Mouse (Mus musculus): ENCODE results near the gene Lyrm7.

Lyrm7 gene

DNA sequence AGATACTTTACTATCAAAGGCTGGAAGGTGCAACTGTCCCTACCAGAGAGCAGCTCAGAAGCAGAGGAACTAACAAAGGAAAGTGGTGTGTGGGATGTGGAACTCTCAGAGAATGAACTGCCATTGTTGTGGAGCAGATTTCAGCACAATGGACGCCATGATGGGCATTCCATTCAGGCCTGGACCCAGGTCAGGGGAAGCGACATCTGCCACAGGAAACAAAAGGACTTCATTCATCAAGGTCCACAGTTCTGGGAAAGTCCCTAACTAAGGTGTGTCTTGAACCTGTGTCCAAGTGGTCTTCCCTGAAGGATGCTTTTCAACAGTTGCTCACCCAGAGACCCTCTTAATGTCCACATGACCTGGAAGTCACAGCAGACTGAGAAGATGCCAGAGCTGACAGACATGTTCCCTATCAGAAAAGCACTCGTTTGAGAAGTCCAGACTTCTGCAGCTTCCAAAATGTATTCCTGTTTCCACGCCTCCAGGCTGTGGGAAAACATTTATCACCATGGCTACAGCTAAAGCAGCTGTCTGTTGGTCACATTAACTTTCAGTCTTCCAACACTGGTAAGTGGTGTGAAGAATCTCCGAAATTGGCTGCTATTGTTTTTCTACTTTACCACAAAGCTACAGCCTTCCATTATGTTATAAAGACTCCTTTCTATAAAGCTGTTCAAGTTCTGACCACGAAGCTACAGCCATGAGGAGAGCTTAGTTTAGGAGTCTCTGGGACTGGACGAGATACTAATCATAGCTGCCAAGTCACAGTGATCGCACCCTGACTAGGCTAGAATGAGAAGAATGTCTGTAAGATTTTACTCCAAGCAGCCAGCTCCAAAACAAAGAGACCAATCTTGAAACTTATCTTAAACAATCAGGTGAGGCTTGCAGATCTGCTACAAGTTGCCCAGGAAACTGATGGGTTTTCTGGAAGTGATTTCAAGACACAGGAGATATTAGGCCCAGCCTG, 15.0 kb downstream of the Lyrm7 start:
- Histone ChIP-seq H3K27me3 (ENCODE audit: insufficient read depth, low read length) (no peaks in the 10 kb centered on the region), H3K4me1 (replicated peaks; ENCODE audit: low read depth, low read length) (peaks cover 41% of the 10 kb centered on the region), H3K9me3 (ENCODE audit: low read length) (peaks cover 15% of the 10 kb centered on the region), H3K4me3 (replicated peaks; ENCODE audit: low read length) (no peak overlapping the region), H3K36me3 (ENCODE audit: insufficient read depth, low read length) (no peaks in the 10 kb centered on the region)
- no peak for TF ChIP-seq CTCF (conservative IDR thresholded peaks at IDR 0.05; ENCODE audit: low read length)
- TF ChIP-seq POU5F1 (IDR thresholded peaks at IDR 0.05; ENCODE audit: borderline replicate concordance, low read length), result no peak
- TF ChIP-seq NANOG (IDR thresholded peaks at IDR 0.05; ENCODE audit: borderline replicate concordance, low read length), result no peak; the same call in 1 of the 2 replicates

DNA sequence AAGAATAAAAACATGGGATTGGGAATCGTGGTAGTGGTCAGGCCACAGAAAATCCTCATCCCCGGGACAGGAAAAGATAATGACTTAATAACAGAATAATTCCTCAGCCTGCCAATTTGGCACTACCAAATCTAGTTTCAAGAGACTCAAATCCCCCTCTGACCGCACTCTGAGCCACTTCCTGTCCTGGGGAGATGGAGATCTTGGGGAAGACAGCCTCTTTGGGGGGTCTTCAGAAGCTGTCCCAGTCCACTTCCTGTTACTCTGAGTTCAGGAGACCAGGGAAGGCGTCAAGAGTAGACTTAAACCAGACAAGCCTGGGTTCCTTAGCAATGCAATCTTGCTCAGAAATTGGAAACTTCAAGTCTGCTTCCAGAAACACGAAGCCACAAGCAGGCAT, 15.8 kb downstream of the Lyrm7 start:
- Histone ChIP-seq H3K4me3 (replicated peaks; ENCODE audit: low read length) (no peak overlapping the region), H3K27me3 (ENCODE audit: insufficient read depth, low read length) (no peaks in the 10 kb centered on the region), H3K9me3 (ENCODE audit: low read length) (peaks cover 15% of the 10 kb centered on the region), H3K4me1 (replicated peaks; ENCODE audit: low read depth, low read length) (peaks cover 41% of the 10 kb centered on the region), H3K36me3 (ENCODE audit: insufficient read depth, low read length) (no peaks in the 10 kb centered on the region)
- no peak for TF ChIP-seq POU5F1 (IDR thresholded peaks at IDR 0.05; ENCODE audit: borderline replicate concordance, low read length)
- no peak for TF ChIP-seq NANOG (IDR thresholded peaks at IDR 0.05; ENCODE audit: borderline replicate concordance, low read length)
- no peak for TF ChIP-seq CTCF (conservative IDR thresholded peaks at IDR 0.05; ENCODE audit: low read length)

DNA sequence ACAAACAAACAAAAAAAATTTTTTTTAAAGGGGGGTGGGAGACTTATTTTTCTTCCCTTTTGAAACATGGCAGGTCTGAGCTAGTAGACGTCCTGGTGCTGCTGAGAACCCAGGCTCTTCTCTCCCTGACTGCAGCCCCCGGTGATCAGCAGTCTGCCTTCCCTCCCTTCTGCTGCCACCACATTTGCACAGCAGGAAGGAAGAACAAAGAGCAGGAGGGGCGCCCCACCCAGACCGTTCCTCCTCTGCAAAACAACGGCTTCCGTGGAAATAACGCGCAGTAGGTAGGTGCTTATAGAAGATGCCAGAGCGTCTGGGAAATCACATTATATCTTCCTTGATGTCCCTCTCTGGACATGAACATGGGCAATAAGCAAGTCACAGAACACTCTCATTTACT, 16.3 kb downstream of the Lyrm7 start:
- TF ChIP-seq NANOG (IDR thresholded peaks at IDR 0.05; ENCODE audit: borderline replicate concordance, low read length) (no peak), POU5F1 (IDR thresholded peaks at IDR 0.05; ENCODE audit: borderline replicate concordance, low read length) (no peak), CTCF (conservative IDR thresholded peaks at IDR 0.05; ENCODE audit: low read length) (no peak)
- no peaks in the 10 kb centered on the region for H3K27me3 ChIP-seq (ENCODE audit: insufficient read depth, low read length)
- peak overlapping the region; percentile 23; the same call in 1 of the 2 replicates for H3K4me3 ChIP-seq (replicated peaks; ENCODE audit: low read length)
- H3K4me1 ChIP-seq (replicated peaks; ENCODE audit: low read depth, low read length), result peaks cover 41% of the 10 kb centered on the region
- H3K9me3 ChIP-seq (ENCODE audit: low read length), result peaks cover 15% of the 10 kb centered on the region
- H3K36me3 ChIP-seq (ENCODE audit: insufficient read depth, low read length), result no peaks in the 10 kb centered on the region

DNA sequence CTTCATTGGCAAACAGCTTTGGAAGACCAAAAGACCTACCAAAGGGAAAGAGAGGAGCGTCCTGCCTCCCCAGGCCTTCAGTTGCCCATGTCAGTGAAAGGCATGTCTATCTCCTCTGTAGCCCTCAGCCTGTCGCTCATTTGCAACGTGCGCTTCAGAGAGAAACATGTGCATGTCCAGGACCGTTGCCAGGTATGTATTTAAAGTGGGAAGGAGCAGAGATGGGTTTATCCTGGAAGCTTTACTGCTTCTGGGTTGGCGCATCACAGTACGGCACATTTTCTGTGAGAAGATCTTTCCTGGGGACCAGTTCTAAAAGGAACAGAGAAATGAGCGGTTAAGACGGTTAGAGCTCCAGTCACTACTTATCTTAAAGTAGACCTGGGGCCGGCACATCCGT, 19.8 kb downstream of the Lyrm7 start:
- no peaks in the 10 kb centered on the region for H3K27me3 ChIP-seq (ENCODE audit: insufficient read depth, low read length)
- no peak overlapping the region for H3K4me3 ChIP-seq (replicated peaks; ENCODE audit: low read length)
- H3K9me3 ChIP-seq (ENCODE audit: low read length), result no peaks in the 10 kb centered on the region
- H3K4me1 ChIP-seq (replicated peaks; ENCODE audit: low read depth, low read length), result peaks cover 35% of the 10 kb centered on the region
- TF ChIP-seq POU5F1 (IDR thresholded peaks at IDR 0.05; ENCODE audit: borderline replicate concordance, low read length), result no peak
- no peak for TF ChIP-seq CTCF (conservative IDR thresholded peaks at IDR 0.05; ENCODE audit: low read length)
- no peak for TF ChIP-seq NANOG (IDR thresholded peaks at IDR 0.05; ENCODE audit: borderline replicate concordance, low read length)
- no peaks in the 10 kb centered on the region for H3K36me3 ChIP-seq (ENCODE audit: insufficient read depth, low read length)

DNA sequence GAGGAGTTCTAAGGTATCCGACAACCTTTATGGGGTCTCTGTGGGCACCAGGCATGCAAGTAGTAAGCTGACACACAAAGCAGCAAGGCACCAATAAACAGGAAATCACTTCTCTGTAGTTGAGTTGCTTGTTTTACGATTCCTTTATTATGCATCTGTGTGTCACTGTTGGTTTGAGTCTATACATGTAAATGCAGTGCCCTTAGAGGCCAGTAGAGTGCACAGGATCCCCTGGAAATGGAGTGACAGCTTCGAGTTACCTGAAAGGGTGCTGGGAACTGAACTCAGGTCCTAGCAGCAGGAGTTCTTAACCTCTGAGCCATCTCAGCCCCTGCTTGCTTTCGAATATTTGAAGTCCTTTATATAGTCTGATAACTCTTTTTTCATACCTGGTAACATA, 21.0 kb downstream of the Lyrm7 start:
- Histone ChIP-seq H3K4me3 (replicated peaks; ENCODE audit: low read length) (no peak overlapping the region), H3K27me3 (ENCODE audit: insufficient read depth, low read length) (no peaks in the 10 kb centered on the region), H3K36me3 (ENCODE audit: insufficient read depth, low read length) (no peaks in the 10 kb centered on the region), H3K9me3 (ENCODE audit: low read length) (no peaks in the 10 kb centered on the region), H3K4me1 (replicated peaks; ENCODE audit: low read depth, low read length) (peaks cover 23% of the 10 kb centered on the region)
- TF ChIP-seq CTCF (conservative IDR thresholded peaks at IDR 0.05; ENCODE audit: low read length), result peak; percentile 30
- no peak for TF ChIP-seq NANOG (IDR thresholded peaks at IDR 0.05; ENCODE audit: borderline replicate concordance, low read length)
- TF ChIP-seq POU5F1 (IDR thresholded peaks at IDR 0.05; ENCODE audit: borderline replicate concordance, low read length), result no peak

DNA sequence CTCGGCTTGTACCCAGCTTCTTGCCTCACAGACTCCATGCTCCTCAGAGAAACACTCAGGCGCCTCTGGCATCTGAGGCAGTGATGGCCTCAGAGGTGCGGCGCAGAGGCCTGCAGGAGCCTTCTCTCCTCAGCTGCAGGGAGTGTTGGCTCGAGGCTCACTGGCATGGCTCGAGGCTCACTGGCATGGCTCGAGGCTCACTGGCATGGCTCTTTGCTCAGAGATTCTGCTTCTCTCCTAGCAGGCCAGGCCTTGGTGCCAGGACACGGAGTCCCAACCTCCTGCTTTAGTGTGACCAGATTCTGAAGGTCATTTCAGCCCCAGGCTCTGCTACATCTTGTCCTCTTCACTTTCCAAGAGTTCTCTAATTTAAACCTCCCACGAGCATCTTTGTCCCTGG, 24.6 kb downstream of the Lyrm7 start:
- no peaks in the 10 kb centered on the region for H3K9me3 ChIP-seq (ENCODE audit: low read length)
- TF ChIP-seq POU5F1 (IDR thresholded peaks at IDR 0.05; ENCODE audit: borderline replicate concordance, low read length) (no peak), NANOG (IDR thresholded peaks at IDR 0.05; ENCODE audit: borderline replicate concordance, low read length) (no peak), CTCF (conservative IDR thresholded peaks at IDR 0.05; ENCODE audit: low read length) (no peak)
- H3K4me1 ChIP-seq (replicated peaks; ENCODE audit: low read depth, low read length), result peaks cover 5% of the 10 kb centered on the region
- H3K4me3 ChIP-seq (replicated peaks; ENCODE audit: low read length), result no peak overlapping the region
- no peaks in the 10 kb centered on the region for H3K27me3 ChIP-seq (ENCODE audit: insufficient read depth, low read length)
- H3K36me3 ChIP-seq (ENCODE audit: insufficient read depth, low read length), result no peaks in the 10 kb centered on the region

DNA sequence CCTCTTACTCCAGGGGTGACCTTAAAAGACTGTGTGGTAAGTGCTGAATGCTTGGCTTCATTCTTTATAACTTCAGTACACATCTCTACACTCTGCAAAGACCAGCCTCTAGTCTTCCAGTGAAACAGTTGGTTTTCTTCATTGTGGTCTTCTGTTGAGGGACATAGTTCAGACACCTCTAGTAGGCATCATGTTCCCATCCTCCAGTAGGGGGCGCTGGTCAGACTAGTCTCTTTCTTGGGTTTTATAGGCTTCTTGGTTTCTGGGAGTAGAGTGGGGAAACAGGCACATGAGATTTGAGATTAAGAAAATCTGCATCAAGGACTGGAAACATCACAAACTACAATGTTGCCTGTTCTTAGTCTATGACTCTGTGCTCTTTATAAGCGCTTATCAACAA, 26.1 kb downstream of the Lyrm7 start:
- H3K4me3 ChIP-seq (replicated peaks; ENCODE audit: low read length), result no peak overlapping the region
- no peaks in the 10 kb centered on the region for H3K36me3 ChIP-seq (ENCODE audit: insufficient read depth, low read length)
- TF ChIP-seq POU5F1 (IDR thresholded peaks at IDR 0.05; ENCODE audit: borderline replicate concordance, low read length), result no peak
- TF ChIP-seq CTCF (conservative IDR thresholded peaks at IDR 0.05; ENCODE audit: low read length), result peak; percentile 95
- no peaks in the 10 kb centered on the region for H3K27me3 ChIP-seq (ENCODE audit: insufficient read depth, low read length)
- no peaks in the 10 kb centered on the region for H3K9me3 ChIP-seq (ENCODE audit: low read length)
- H3K4me1 ChIP-seq (replicated peaks; ENCODE audit: low read depth, low read length), result peaks cover 5% of the 10 kb centered on the region

DNA sequence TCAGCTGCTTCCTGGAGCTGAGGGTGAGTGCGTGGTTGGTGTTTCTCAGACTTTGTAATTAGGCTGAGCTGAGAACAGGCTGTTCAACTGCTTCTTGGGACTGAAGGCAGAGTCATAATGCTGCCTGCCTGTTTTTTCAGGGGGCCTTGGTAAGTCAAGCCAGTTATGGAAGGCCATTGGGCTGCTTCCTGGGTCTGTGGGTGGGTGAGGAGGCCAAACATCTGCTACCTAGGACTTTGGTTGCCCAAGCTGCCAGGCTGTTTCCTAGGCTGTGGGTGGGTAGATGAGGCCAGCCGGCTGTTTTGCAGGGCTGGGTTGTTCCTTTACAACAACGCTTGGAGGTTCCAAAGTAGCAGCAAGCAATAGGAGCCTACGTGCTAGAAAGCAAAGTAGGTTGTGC, 26.9 kb downstream of the Lyrm7 start:
- no peaks in the 10 kb centered on the region for H3K36me3 ChIP-seq (ENCODE audit: insufficient read depth, low read length)
- no peaks in the 10 kb centered on the region for H3K9me3 ChIP-seq (ENCODE audit: low read length)
- H3K4me1 ChIP-seq (replicated peaks; ENCODE audit: low read depth, low read length), result peaks cover 5% of the 10 kb centered on the region; the same call in 1 of the 2 replicates
- TF ChIP-seq POU5F1 (IDR thresholded peaks at IDR 0.05; ENCODE audit: borderline replicate concordance, low read length), result no peak
- TF ChIP-seq NANOG (IDR thresholded peaks at IDR 0.05; ENCODE audit: borderline replicate concordance, low read length), result no peak
- TF ChIP-seq CTCF (conservative IDR thresholded peaks at IDR 0.05; ENCODE audit: low read length), result no peak
- no peak overlapping the region for H3K4me3 ChIP-seq (replicated peaks; ENCODE audit: low read length)
- H3K27me3 ChIP-seq (ENCODE audit: insufficient read depth, low read length), result no peaks in the 10 kb centered on the region

Measured in E14TG2a.4 (cell line).